ENCODE assay signal across 22 mouse cellular contexts in genomic region chr10:111410121-111410520, GRCm38 (mm10).
DNase-seq lines count a peak whose midpoint lies in the region; ATAC-seq lines count a peak whose summit lies in the region.
"Had no signal": no experiment of that assay in that cellular context is flagged by ENCODE, and none has a peak within 500 bp of the region (broad histone marks: within the 10 kb centered on the region; RNA-seq: fewer than 3 reads in every experiment).

No protein-coding gene starts in this region.

- WGBS in lung, embryonic 16.5 days = 58% methylated on average over 3 of the region's 3 CpGs

- no peaks in the 10 kb centered on the region for H3K36me3 ChIP-seq in lung, embryonic 16.5 days (ENCODE audit: control insufficient read depth, insufficient read depth, low read length)
- H3K36me3 ChIP-seq: embryonic facial prominence, embryonic 15.5 days; forebrain, embryonic 10.5 days; heart, embryonic 12.5 days; hindbrain, embryonic 15.5 days had no signal

- peak; percentile 68 for ATAC-seq in lung, embryonic 16.5 days (ENCODE audit: low read depth)
- ATAC-seq: CD4-positive, CD25-positive, alpha-beta regulatory T cell, adult 4 months; forebrain, embryonic 14.5 days had no signal

- no peak overlapping the region for H3K9ac ChIP-seq in lung, embryonic 16.5 days (ENCODE audit: low read length)
- H3K9ac ChIP-seq: embryonic facial prominence, embryonic 15.5 days; heart, embryonic 12.5 days; hindbrain, embryonic 15.5 days had no signal

- intact Hi-C loops in gastrocnemius, postnatal 36 days (cut with DNase I) = no loop called here

- H3K27me3 ChIP-seq in lung, embryonic 16.5 days (ENCODE audit: control insufficient read depth, insufficient read depth, low read depth, low read length) = no peaks in the 10 kb centered on the region
- H3K27me3 ChIP-seq: embryonic facial prominence, embryonic 15.5 days; heart, embryonic 12.5 days; hindbrain, embryonic 15.5 days had no signal

- H3K9me3 ChIP-seq in lung, embryonic 16.5 days (ENCODE audit: control insufficient read depth, low read length) = no peaks in the 10 kb centered on the region
- H3K9me3 ChIP-seq: embryonic facial prominence, embryonic 15.5 days; forebrain, embryonic 10.5 days; heart, embryonic 12.5 days; hindbrain, embryonic 15.5 days had no signal

- no peaks in the 10 kb centered on the region for H3K4me1 ChIP-seq in lung, embryonic 16.5 days (replicated peaks; ENCODE audit: control insufficient read depth, insufficient read depth, low read length)
- H3K4me1 ChIP-seq: embryonic facial prominence, embryonic 15.5 days; hindbrain, embryonic 15.5 days had no signal

- no peak overlapping the region for H3K4me3 ChIP-seq in lung, embryonic 16.5 days (ENCODE audit: low read length)
- H3K4me3 ChIP-seq: embryonic facial prominence, embryonic 15.5 days; erythroblast, embryonic 14.5 days; forebrain, embryonic 10.5 days; heart, embryonic 12.5 days; hindbrain, embryonic 15.5 days had no signal

- H3K4me2 ChIP-seq in lung, embryonic 16.5 days (ENCODE audit: low read depth, low read length) = no peak overlapping the region
- H3K4me2 ChIP-seq: embryonic facial prominence, embryonic 15.5 days; heart, embryonic 12.5 days; hindbrain, embryonic 15.5 days had no signal

- no peak overlapping the region for H3K27ac ChIP-seq in lung, embryonic 16.5 days (ENCODE audit: low read length)
- H3K27ac ChIP-seq: embryonic facial prominence, embryonic 15.5 days; forebrain, embryonic 10.5 days; hindbrain, embryonic 15.5 days had no signal

- DNase-seq in retina, postnatal 1 day = peak; percentile 57
- no peak for DNase-seq in retina, embryonic 14.5 days (ENCODE audit: low spot score)
- DNase-seq in lung, postnatal 25 days (ENCODE audit: low spot score) = peak; percentile 36
- no peak for DNase-seq in right cerebral cortex, adult 2 months (ENCODE audit: low spot score in 2 of 2)
- DNase-seq in frontal cortex, postnatal 25 days (ENCODE audit: low spot score in 2 of 2) = no peak
- no peak for DNase-seq in gastrocnemius, postnatal 36 days
- DNase-seq: adrenal gland, postnatal 10 days; B cell, adult 2 months; cerebellum, adult 11 months; cerebellum, adult 8-10 months; cerebellum, postnatal 14 days; embryo, embryonic 11 days; gastrocnemius, postnatal 14 days; heart, postnatal 36 days had no signal

Comparison
In these comparisons a context has a peak if more than half of its experiments do, and no peak if none do; other contexts are left out.
1. DNase-seq: peak in retina, postnatal 1 day (single experiment) and lung, postnatal 25 days (single experiment); none in retina, embryonic 14.5 days (single experiment), right cerebral cortex, adult 2 months (0 of 2), frontal cortex, postnatal 25 days (0 of 2) and gastrocnemius, postnatal 36 days (0 of 2).